Mouse (Mus musculus) neutrophil, adult 59 days (primary cell): Measurements from ENCODE around the gene A930033H14Rik. TPM values are rescaled to one million over a fixed set of nuclear protein-coding genes. Genes with fewer than 3 reads are reported as not detected.

Experiments used
- total RNA-seq, 2 experiments: library from RNA; stranded (reverse); gene quantifications; 1 replicate in 1 of 2; 2 replicates in 1 of 2; pipeline ENCODE4 v1.2.4; 2023

The A930033H14Rik gene
- under 1 TPM; 0.44 to 0.58 TPM for total RNA-seq

DNA sequence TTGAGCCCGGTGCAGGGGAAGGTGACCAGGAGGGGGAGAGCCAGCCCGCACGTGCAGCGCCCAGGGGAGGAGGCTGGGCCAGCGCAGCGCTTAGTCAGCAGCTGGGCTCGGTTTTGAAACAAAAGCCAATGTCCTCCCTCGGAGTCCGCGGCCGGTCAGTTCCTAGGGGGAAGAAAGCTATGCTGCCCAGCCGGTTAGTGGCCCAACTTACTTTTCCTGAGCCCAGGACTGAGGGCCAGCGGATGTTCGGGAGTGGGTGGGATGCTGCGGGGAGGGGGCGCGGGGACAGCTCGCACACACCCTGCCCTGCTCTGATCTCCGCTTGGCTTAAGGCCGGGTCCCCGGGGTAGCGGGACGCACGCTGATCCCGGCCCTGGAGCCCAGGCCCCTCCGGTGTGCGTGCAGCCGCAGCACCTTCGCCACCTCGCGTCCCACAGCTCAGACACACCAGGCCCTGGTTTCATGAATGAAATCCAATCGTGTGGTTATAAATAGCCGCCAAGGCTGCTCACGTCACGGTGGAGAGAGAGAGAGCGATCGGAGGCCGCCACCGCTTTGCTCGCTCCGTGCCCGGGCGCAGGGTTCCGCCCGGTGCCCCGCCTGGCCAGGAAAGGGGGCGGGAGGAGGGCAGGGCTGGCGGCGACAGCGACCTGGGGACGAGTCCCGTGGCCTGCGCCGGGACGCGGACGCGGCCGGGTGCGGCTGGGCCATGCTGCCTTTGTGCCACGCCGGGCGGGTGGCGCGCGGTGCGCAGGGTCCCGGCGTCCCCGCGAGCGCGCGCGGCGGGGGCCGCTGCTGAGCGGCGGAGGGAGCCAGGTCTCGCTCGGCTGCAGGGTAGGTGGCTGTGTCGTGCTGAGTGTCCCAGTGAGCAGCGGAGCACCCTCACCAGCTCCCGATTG, at the start of gene A930033H14Rik:
A930033H14Rik (minus strand) TSS at position 557 of the 899 bp plus-strand sequence.

Other genes with a start within 250 kb of the A930033H14Rik start
- gene Rhobtb1, start 61.7 kb downstream of the A930033H14Rik start, total RNA-seq: 1 to 10 TPM; 1.9 to 2.6 TPM
- gene Cdk1, start 139.8 kb upstream of the A930033H14Rik start, total RNA-seq: 10 to 100 TPM; 80.6 to 91.6 TPM
- gene Ank3, start 185.7 kb upstream of the A930033H14Rik start, total RNA-seq: under 1 TPM; 0.46 to 0.49 TPM